Mouse (Mus musculus) hindbrain, postnatal 0 days (tissue): ENCODE measurements around the gene Atxn2. TPM values are rescaled to one million over a fixed set of nuclear protein-coding genes. Genes with fewer than 3 reads are reported as not detected.
A peak's percentile ranks its signal among the peaks of the same experiment; 100 is the strongest.

Experiments
- ATAC-seq: fragments of 200-750 bp; cut with Nextera tagmentation; 2 replicates; pipeline ENCODE4 v1.8.0; 2017; ENCODE audit warnings: mild to moderate bottlenecking, moderate TSS enrichment, moderate library complexity
- DNase-seq: peaks from one replicate; pipeline ENCODE4 v3.0.0-alpha.2; 2015; ENCODE audit warnings: low spot score
- H3K27ac ChIP-seq: fragments of 300-500 bp; sonication (generic); 2 replicates; pipeline ENCODE4 v1.5.1; 2014; ENCODE audit warnings: mild to moderate bottlenecking
- H3K27me3 ChIP-seq: fragments of 300-500 bp; sonication (generic); 2 replicates; pipeline ENCODE4 v1.6.1; 2014; ENCODE audit warnings: low read length, mixed read lengths; ENCODE audit not compliant: insufficient read depth
- H3K36me3 ChIP-seq: fragments of 300-500 bp; sonication (generic); 2 replicates; pipeline ENCODE4 v1.6.1; 2014; ENCODE audit warnings: low read length, mixed read lengths; ENCODE audit not compliant: insufficient read depth
- H3K4me1 ChIP-seq: fragments of 300-500 bp; sonication (generic); 2 replicates; pipeline ENCODE4 v1.6.1; 2014; ENCODE audit warnings: antibody characterized with exemption, low read length, mixed read lengths; ENCODE audit not compliant: insufficient read depth
- H3K4me2 ChIP-seq: fragments of 300-500 bp; sonication (generic); 2 replicates; pipeline ENCODE4 v1.6.1; 2014; ENCODE audit warnings: low read depth, mild to moderate bottlenecking, low read length, moderate library complexity, mixed read lengths
- H3K4me3 ChIP-seq: fragments of 300-500 bp; sonication (generic); 2 replicates; pipeline ENCODE4 v1.5.1; 2014; ENCODE audit warnings: low read length
- H3K9ac ChIP-seq: fragments of 300-500 bp; sonication (generic); replicated peaks from 2 replicates; pipeline ENCODE4 v1.6.1; 2014; ENCODE audit warnings: mild to moderate bottlenecking, low read length, moderate library complexity, mixed read lengths
- H3K9me3 ChIP-seq: fragments of 300-500 bp; sonication (generic); 2 replicates; pipeline ENCODE4 v1.6.1; 2016; ENCODE audit warnings: low read length, mixed read lengths
- CTCF ChIP-seq: IDR thresholded peaks from 2 replicates; pipeline ENCODE4 v1.5.1; 2016; ENCODE audit warnings: antibody characterized with exemption, control low read depth, low read depth
- WGBS: fragments of 180-500 bp; shearing (Covaris S2); extraction: QIAGEN DNeasy Blood & Tissue Kit; methylation state at CpG from one replicate; pipeline ENCODE4 v1.1.7; 2014; 5-methylcytosine and 5-hydroxymethylcytosine counted together
- polyA plus RNA-seq: library from polyadenylated mRNA; unstranded; fragments of >200 nt; fragmentation: Nextera tagmentation; extraction: Ambion mirVana; gene quantifications from 2 replicates; pipeline ENCODE4 v1.2.1, GENCODE M21; 2015
- total RNA-seq: library from RNA; depleted of rRNA; stranded (reverse); fragments of >200 nt; gene quantifications from 2 replicates; pipeline ENCODE4 v1.2.3, GENCODE M21; 2014

Gene Atxn2
- total and polyA plus RNA-seq, 2 experiments from 2014 or later: 83.5 to 118 TPM

- no peak for TF ChIP-seq CTCF
- DNase-seq: no peak
- Histone ChIP-seq H3K9ac (no peak overlapping the region), H3K9me3 (no peaks in the 10 kb centered on the region), H3K4me1 (no peaks in the 10 kb centered on the region), H3K27ac (no peak overlapping the region), H3K27me3 (no peaks in the 10 kb centered on the region), H3K4me3 (no peak overlapping the region), H3K36me3 (peaks cover 58% of the 10 kb centered on the region), H3K4me2 (no peak overlapping the region)
- 92% methylated on average over 2 of the region's 2 CpGs for WGBS
- no peak for ATAC-seq
These were observed 87.3 kb downstream of the Atxn2 start for GRCm38 (mm10) chr5:121798447-121798846.

GRCm38 (mm10) chr5:121807186-121807585 is 96.0 kb downstream of the Atxn2 start:
- no peak overlapping the region for H3K9ac ChIP-seq
- ATAC-seq (no peak), DNase-seq (peak; percentile 40)
- H3K36me3 ChIP-seq: peaks cover 35% of the 10 kb centered on the region
- H3K4me1 ChIP-seq: no peaks in the 10 kb centered on the region
- H3K4me2 ChIP-seq: no peak overlapping the region
- H3K4me3 ChIP-seq: no peak overlapping the region
- TF ChIP-seq CTCF: no peak
- no peaks in the 10 kb centered on the region for H3K9me3 ChIP-seq
- H3K27ac ChIP-seq: no peak overlapping the region; the same call in 1 of the 2 replicates
- H3K27me3 ChIP-seq: no peaks in the 10 kb centered on the region
- 60% methylated on average over 3 of the region's 3 CpGs for WGBS

- Histone ChIP-seq H3K4me2 (no peak overlapping the region), H3K27ac (no peak overlapping the region), H3K9me3 (no peaks in the 10 kb centered on the region), H3K4me3 (no peak overlapping the region), H3K36me3 (peaks cover 38% of the 10 kb centered on the region), H3K9ac (no peak overlapping the region), H3K4me1 (no peaks in the 10 kb centered on the region), H3K27me3 (no peaks in the 10 kb centered on the region)
- TF ChIP-seq CTCF: no peak
- DNase-seq (no peak), ATAC-seq (no peak)
- WGBS: 95% methylated on average over 2 of the region's 2 CpGs
These were observed 97.1 kb downstream of the Atxn2 start for GRCm38 (mm10) chr5:121808202-121808601.

GRCm38 (mm10) chr5:121809667-121810224 is 98.6 kb downstream of the Atxn2 start:
- DNase-seq: no peak
- WGBS: 69% methylated on average over 5 of the region's 5 CpGs

GRCm38 (mm10) chr5:121810331-121811151 is 99.4 kb downstream of the Atxn2 start:
- H3K36me3 ChIP-seq: peaks cover 35% of the 10 kb centered on the region
- no peak for DNase-seq
- H3K27ac ChIP-seq: peak overlapping the region; percentile 48; the same call in 1 of the 2 replicates
- H3K4me3 ChIP-seq: no peak overlapping the region
- 84% methylated on average over 17 of the region's 17 CpGs for WGBS
- ATAC-seq: no peak
- H3K4me1 ChIP-seq: no peaks in the 10 kb centered on the region
- no peak overlapping the region for H3K4me2 ChIP-seq
- TF ChIP-seq CTCF: no peak
- H3K27me3 ChIP-seq: no peaks in the 10 kb centered on the region
- no peak overlapping the region for H3K9ac ChIP-seq
- no peaks in the 10 kb centered on the region for H3K9me3 ChIP-seq

More at GRCm38 (mm10) chr5:121809667-121810224, 98.6 kb downstream of the Atxn2 start:
- Histone ChIP-seq H3K9ac (no peak overlapping the region), H3K27ac (no peak overlapping the region), H3K27me3 (no peaks in the 10 kb centered on the region), H3K9me3 (no peaks in the 10 kb centered on the region), H3K36me3 (peaks cover 35% of the 10 kb centered on the region), H3K4me3 (no peak overlapping the region), H3K4me2 (no peak overlapping the region), H3K4me1 (no peaks in the 10 kb centered on the region)
- no peak for ATAC-seq
- no peak for TF ChIP-seq CTCF

- H3K27ac ChIP-seq: peak overlapping the region; percentile 54
- no peak overlapping the region for H3K4me3 ChIP-seq
- peaks cover 34% of the 10 kb centered on the region for H3K36me3 ChIP-seq
These were observed 100.4 kb downstream of the Atxn2 start for GRCm38 (mm10) chr5:121811485-121811931.

More at GRCm38 (mm10) chr5:121811485-121811931, 100.4 kb downstream of the Atxn2 start:
- no peak overlapping the region for H3K4me2 ChIP-seq
- H3K9ac ChIP-seq: no peak overlapping the region
- WGBS: 65% methylated on average over 5 of the region's 5 CpGs
- TF ChIP-seq CTCF: no peak
- ATAC-seq (0 out of 2 replicates have a peak, but pooled peaks have one; percentile 16), DNase-seq (peak; percentile 46)
- no peaks in the 10 kb centered on the region for H3K27me3 ChIP-seq
- H3K4me1 ChIP-seq: no peaks in the 10 kb centered on the region
- no peaks in the 10 kb centered on the region for H3K9me3 ChIP-seq
